Mouse (Mus musculus): Measurements from ENCODE around the gene Ppp1r35. TPM values are rescaled to one million over a fixed set of nuclear protein-coding genes. Genes with fewer than 3 reads are reported as not detected.

The Ppp1r35 gene
- polyA plus RNA-seq, 2 experiments, result 23.1 to 27.0 TPM

DNA sequence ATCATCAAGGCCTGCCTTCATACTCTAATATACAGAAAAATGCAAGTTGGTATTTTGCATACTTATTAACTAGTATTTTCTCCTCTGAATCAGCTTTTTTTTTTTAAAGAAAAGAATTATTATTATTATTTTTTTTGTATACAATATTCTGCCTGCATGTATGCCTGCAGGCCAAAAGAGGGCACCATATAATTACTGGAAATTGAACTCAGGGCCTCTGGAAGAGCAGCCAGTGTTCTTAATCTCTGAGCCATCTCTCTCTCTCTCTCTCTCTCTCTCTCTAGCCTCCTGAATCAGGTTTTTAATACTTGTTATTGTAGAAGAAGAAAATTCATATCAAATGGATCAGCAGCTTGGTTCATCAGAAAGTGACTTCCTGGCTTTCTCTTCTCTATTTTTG lies 12.9 kb downstream of the Ppp1r35 start:
- H3K4me3 ChIP-seq (ENCODE audit: insufficient read depth in 1 of 2, low read depth in 2 of 2, low read length in 2 of 2), result no peak overlapping the region
- ATAC-seq (ENCODE audit: insufficient read depth) (no peak), DNase-seq (ENCODE audit: low read depth in 3 of 3, low spot score in 3 of 3) (no peak)
- peaks cover 4 to 5% of the 10 kb centered on the region in 2 experiments for H3K4me1 ChIP-seq (replicated peaks; ENCODE audit: control insufficient read depth in 2 of 2, insufficient read depth in 2 of 2, low read length in 1 of 2)
- no peak overlapping the region for H3K4me2 ChIP-seq (ENCODE audit: low read depth)
- H3K36me3 ChIP-seq (replicated peaks; ENCODE audit: control insufficient read depth, insufficient read depth, low read depth), result no peaks in the 10 kb centered on the region
- no peak overlapping the region for H3K9ac ChIP-seq (replicated peaks)
- H3K27me3 ChIP-seq (ENCODE audit: control insufficient read depth, insufficient read depth, low read length), result no peaks in the 10 kb centered on the region
- TF ChIP-seq CTCF (IDR thresholded peaks at IDR 0.05; ENCODE audit: low read depth) (peak; percentile 25; the same call in 1 of the 2 replicates), EP300 (IDR thresholded peaks at IDR 0.05; ENCODE audit: low read depth) (no peak)
- peaks cover 2% of the 10 kb centered on the region; the same call in 1 of the 2 replicates for H3K9me3 ChIP-seq (ENCODE audit: control insufficient read depth, low read length)
- no peak overlapping the region for H3K27ac ChIP-seq

DNA sequence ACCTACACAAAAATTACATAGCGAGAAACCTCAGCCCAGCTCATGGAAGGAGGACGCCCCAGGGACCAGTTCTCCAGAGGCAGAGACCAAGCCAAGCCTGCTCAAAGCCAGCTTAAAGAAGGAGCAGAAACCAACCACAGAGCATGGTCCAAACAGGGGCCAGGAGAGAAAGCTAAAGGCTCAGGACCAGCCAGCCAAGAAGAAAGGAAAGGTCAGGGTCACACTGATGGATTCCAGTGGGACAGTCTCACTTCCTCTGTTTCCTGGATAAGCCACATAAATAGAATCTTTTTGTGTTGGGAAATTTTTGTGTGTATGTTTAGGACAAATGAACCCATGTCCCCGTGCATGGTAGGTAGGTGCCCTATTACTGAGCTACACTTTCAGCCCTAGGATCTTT lies 18.0 kb downstream of the Ppp1r35 start:
- 52% methylated on average over 3 of the region's 3 CpGs for WGBS (ENCODE audit: insufficient replicate concordance)
- H3K4me3 ChIP-seq (ENCODE audit: insufficient read depth in 1 of 2, low read depth in 2 of 2, low read length in 2 of 2), result no peak overlapping the region
- no peaks in the 10 kb centered on the region for H3K27me3 ChIP-seq (ENCODE audit: control insufficient read depth, insufficient read depth, low read length)
- H3K27ac ChIP-seq, result no peak overlapping the region
- ATAC-seq (ENCODE audit: insufficient read depth) (no peak), DNase-seq (ENCODE audit: low read depth in 3 of 3, low spot score in 3 of 3) (no peak)
- TF ChIP-seq EP300 (IDR thresholded peaks at IDR 0.05; ENCODE audit: low read depth) (no peak), CTCF (IDR thresholded peaks at IDR 0.05; ENCODE audit: low read depth) (no peak)
- H3K4me1 ChIP-seq (replicated peaks; ENCODE audit: control insufficient read depth in 2 of 2, insufficient read depth in 2 of 2, low read length in 1 of 2), result no peaks in the 10 kb centered on the region
- H3K4me2 ChIP-seq (ENCODE audit: low read depth), result no peak overlapping the region
- H3K9me3 ChIP-seq (ENCODE audit: control insufficient read depth, low read length), result no peaks in the 10 kb centered on the region
- no peak overlapping the region for H3K9ac ChIP-seq (replicated peaks)
- no peaks in the 10 kb centered on the region for H3K36me3 ChIP-seq (replicated peaks; ENCODE audit: control insufficient read depth, insufficient read depth, low read depth)

DNA sequence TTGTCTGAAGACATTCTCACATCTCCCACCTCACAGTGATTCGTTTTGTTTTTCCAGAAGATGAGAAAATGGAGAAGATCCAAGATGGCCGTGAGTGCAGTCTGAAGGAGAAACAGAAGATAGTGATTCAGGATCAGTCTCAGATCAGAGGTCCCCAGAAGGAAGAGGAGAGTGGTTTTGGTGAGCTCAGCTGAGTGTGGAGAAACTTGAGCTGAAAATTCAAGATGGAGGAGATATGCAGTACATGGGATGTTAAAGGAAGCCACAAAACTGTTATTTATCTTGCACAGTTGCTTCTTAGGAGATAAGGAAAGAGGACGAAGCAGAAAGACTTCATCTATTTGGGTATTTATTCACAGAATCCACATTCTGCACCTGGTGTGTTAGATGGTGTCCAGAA lies 22.3 kb downstream of the Ppp1r35 start:
- H3K4me1 ChIP-seq (replicated peaks; ENCODE audit: control insufficient read depth in 2 of 2, insufficient read depth in 2 of 2, low read length in 1 of 2), result no peaks in the 10 kb centered on the region
- H3K27ac ChIP-seq, result no peak overlapping the region
- no peaks in the 10 kb centered on the region for H3K9me3 ChIP-seq (ENCODE audit: control insufficient read depth, low read length)
- H3K36me3 ChIP-seq (replicated peaks; ENCODE audit: control insufficient read depth, insufficient read depth, low read depth), result no peaks in the 10 kb centered on the region
- WGBS (ENCODE audit: insufficient replicate concordance), result 37% methylated on average over 3 of the region's 3 CpGs
- ATAC-seq (ENCODE audit: insufficient read depth), result no peak
- H3K4me3 ChIP-seq (ENCODE audit: insufficient read depth in 1 of 2, low read depth in 2 of 2, low read length in 2 of 2), result no peak overlapping the region
- TF ChIP-seq CTCF (IDR thresholded peaks at IDR 0.05; ENCODE audit: low read depth), result no peak
- no peaks in the 10 kb centered on the region for H3K27me3 ChIP-seq (ENCODE audit: control insufficient read depth, insufficient read depth, low read length)
- no peak overlapping the region for H3K9ac ChIP-seq (replicated peaks)
- H3K4me2 ChIP-seq (ENCODE audit: low read depth), result no peak overlapping the region
- no peak for DNase-seq (ENCODE audit: low read depth in 3 of 3, low spot score in 3 of 3)

DNA sequence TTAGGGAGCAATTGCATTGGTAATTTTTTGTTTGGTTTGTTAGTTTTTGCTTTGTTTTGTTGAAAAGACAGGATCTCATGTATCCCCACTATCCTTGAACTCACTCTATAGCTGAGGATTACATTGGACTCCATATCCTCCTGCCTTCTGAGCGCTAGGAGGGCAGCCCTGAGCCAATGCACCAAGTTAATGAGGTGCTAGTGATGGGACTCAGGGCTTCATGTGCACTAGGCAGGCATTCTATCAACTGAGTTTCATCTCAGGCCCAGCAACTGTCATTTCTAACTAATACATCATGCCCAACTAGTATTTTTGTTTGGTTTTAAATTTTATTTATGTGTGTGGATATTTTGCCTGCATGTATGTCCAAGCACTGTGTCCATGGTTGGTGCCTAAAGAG lies 27.5 kb downstream of the Ppp1r35 start:
- TF ChIP-seq CTCF (IDR thresholded peaks at IDR 0.05; ENCODE audit: low read depth) (no peak), EP300 (IDR thresholded peaks at IDR 0.05; ENCODE audit: low read depth) (no peak)
- 58% methylated on average over 1 of the region's 1 CpGs for WGBS (ENCODE audit: insufficient replicate concordance)
- H3K4me3 ChIP-seq (ENCODE audit: insufficient read depth in 1 of 2, low read depth in 2 of 2, low read length in 2 of 2), result no peak overlapping the region
- no peaks in the 10 kb centered on the region for H3K36me3 ChIP-seq (replicated peaks; ENCODE audit: control insufficient read depth, insufficient read depth, low read depth)
- ATAC-seq (ENCODE audit: insufficient read depth) (no peak), DNase-seq (ENCODE audit: low read depth in 3 of 3, low spot score in 3 of 3) (no peak)
- no peak overlapping the region for H3K27ac ChIP-seq
- H3K27me3 ChIP-seq (ENCODE audit: control insufficient read depth, insufficient read depth, low read length), result no peaks in the 10 kb centered on the region
- H3K4me1 ChIP-seq (replicated peaks; ENCODE audit: control insufficient read depth in 2 of 2, insufficient read depth in 2 of 2, low read length in 1 of 2), result no peaks in the 10 kb centered on the region
- no peak overlapping the region for H3K9ac ChIP-seq (replicated peaks)
- no peak overlapping the region for H3K4me2 ChIP-seq (ENCODE audit: low read depth)
- H3K9me3 ChIP-seq (ENCODE audit: control insufficient read depth, low read length), result no peaks in the 10 kb centered on the region

DNA sequence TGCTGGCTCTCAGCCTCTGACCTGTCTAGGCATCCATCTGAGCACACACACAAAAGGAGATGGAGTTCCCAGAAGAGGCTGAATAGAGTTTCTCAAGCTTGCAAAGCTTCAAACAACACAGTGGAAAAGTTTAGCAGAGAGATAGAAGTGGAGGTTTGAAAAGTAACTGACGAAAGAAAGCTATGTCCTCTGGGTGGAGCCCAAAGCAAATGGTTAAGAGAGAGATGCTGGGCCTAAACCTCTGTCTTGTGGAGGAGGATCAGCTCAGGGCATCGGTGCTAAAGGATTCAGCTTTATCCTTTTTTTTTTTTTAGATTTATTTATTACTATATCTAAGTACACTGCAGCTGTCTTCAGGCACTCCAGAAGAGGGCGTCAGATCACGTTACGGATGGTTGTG lies 29.7 kb downstream of the Ppp1r35 start:
- no peak for DNase-seq (ENCODE audit: low read depth in 3 of 3, low spot score in 3 of 3)
- 71% methylated on average over 5 of the region's 5 CpGs for WGBS (ENCODE audit: insufficient replicate concordance)
- TF ChIP-seq EP300 (IDR thresholded peaks at IDR 0.05; ENCODE audit: low read depth) (no peak), CTCF (IDR thresholded peaks at IDR 0.05; ENCODE audit: low read depth) (no peak)
- Histone ChIP-seq H3K4me3 (ENCODE audit: insufficient read depth in 1 of 2, low read depth in 2 of 2, low read length in 2 of 2) (no peak overlapping the region), H3K36me3 (replicated peaks; ENCODE audit: control insufficient read depth, insufficient read depth, low read depth) (no peaks in the 10 kb centered on the region), H3K4me1 (replicated peaks; ENCODE audit: control insufficient read depth in 2 of 2, insufficient read depth in 2 of 2, low read length in 1 of 2) (no peaks in the 10 kb centered on the region), H3K27me3 (ENCODE audit: control insufficient read depth, insufficient read depth, low read length) (no peaks in the 10 kb centered on the region), H3K27ac (no peak overlapping the region), H3K4me2 (ENCODE audit: low read depth) (no peak overlapping the region), H3K9me3 (ENCODE audit: control insufficient read depth, low read length) (no peaks in the 10 kb centered on the region), H3K9ac (replicated peaks) (no peak overlapping the region)
- no peak for ATAC-seq (ENCODE audit: insufficient read depth)

Data from liver, embryonic 14.5 days (tissue).